Mouse (Mus musculus) megakaryocyte, embryonic 14.5 days (primary cell): ENCODE measurements around the gene Mphosph9.

Source experiments
- FLI1 ChIP-seq: IDR thresholded peaks from 2 replicates; pipeline ENCODE4 v1.6.1; 2012; ENCODE audit warnings: low read length, inconsistent platforms, mixed read lengths
- GATA1 ChIP-seq: IDR thresholded peaks from 3 replicates; pipeline ENCODE4 v1.6.1; 2012; ENCODE audit warnings: mixed read lengths, low read length, inconsistent platforms, borderline replicate concordance

DNA sequence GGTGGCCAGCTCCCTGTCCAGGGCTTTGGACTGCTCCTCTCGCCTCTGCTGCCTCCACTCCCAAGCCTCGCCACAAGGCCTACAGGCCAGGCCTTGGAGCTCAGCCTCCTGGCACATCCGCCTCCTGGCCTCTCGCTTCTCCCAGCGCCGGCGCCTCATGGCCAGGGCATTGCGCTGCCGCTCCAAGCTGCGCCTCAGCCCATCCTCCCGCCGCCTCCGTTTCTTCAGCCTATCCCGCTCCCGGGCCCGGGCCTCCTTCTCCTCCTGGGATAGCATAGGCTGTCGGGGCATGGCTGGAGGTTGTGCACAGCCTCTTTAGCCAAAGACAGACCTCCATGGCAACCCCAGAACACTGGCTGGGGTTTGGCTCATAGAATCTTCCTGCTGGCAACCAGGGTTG, 21.4 kb upstream of the Mphosph9 start:
- TF ChIP-seq GATA1 (no peak), FLI1 (no peak)
